Mouse (Mus musculus): Measurements from ENCODE around the gene Cd46.
A peak's percentile ranks its signal among the peaks of the same experiment; 100 is the strongest.

- TF ChIP-seq CTCF (IDR thresholded peaks at IDR 0.05; ENCODE audit: low read depth) (peak; percentile 47), EP300 (IDR thresholded peaks at IDR 0.05; ENCODE audit: low read depth) (no peak)
Measured at GRCm38 (mm10) chr1:195016811-195017501, 75.1 kb downstream of the Cd46 start.

Measured in heart, postnatal 0 days (tissue).